Mouse (Mus musculus) MEL (cell line): ENCODE results near the gene Lin54.

Experiments used
- CHD1 ChIP-seq: IDR thresholded peaks from 2 replicates; pipeline ENCODE4 v1.6.1; 2012; ENCODE audit warnings: low read depth, mild to moderate bottlenecking, inconsistent platforms, low read length, improper control_type of control experiment
- CTCF ChIP-seq, 3 experiments: IDR thresholded peaks in 2 of 3; conservative IDR thresholded peaks in 1 of 3; 2 replicates each; pipeline ENCODE4 v1.5.1; 2011 to 2012; ENCODE audit warnings: low read length in 3 of 3, low read depth in 2 of 3, mild to moderate bottlenecking in 2 of 3, improper control_type of control experiment in 1 of 3, inconsistent platforms in 1 of 3, mixed read lengths in 1 of 3, moderate library complexity in 1 of 3; ENCODE audit not compliant: control insufficient read depth in 1 of 3, insufficient read depth in 1 of 3, poor library complexity in 1 of 3, severe bottlenecking in 1 of 3
- EP300 ChIP-seq, 2 experiments: IDR thresholded peaks; 2 replicates each; pipeline ENCODE4 v1.6.1; 2011; ENCODE audit warnings: improper control_type of control experiment in 2 of 2, low read length in 2 of 2, low read depth in 1 of 2, mild to moderate bottlenecking in 1 of 2
- GABPA ChIP-seq: IDR thresholded peaks from 2 replicates; pipeline ENCODE4 v1.6.1; 2012; ENCODE audit warnings: low read depth, mild to moderate bottlenecking, inconsistent platforms, low read length, improper control_type of control experiment, moderate library complexity
- GATA1 ChIP-seq: IDR thresholded peaks from 2 replicates; pipeline ENCODE4 v1.6.1; 2011; ENCODE audit warnings: low read depth, low read length, improper control_type of control experiment
- KAT2A ChIP-seq: conservative IDR thresholded peaks from 2 replicates; pipeline ENCODE4 v1.6.1; 2012; ENCODE audit warnings: low read depth, low read length, improper control_type of control experiment, inconsistent platforms
- MAFK ChIP-seq: IDR thresholded peaks from 2 replicates; pipeline ENCODE4 v1.6.1; 2011; ENCODE audit warnings: low read depth, mild to moderate bottlenecking, low read length, improper control_type of control experiment, borderline replicate concordance
- POLR2A ChIP-seq, 2 experiments: IDR thresholded peaks; 2 replicates each; pipeline ENCODE4 v1.6.1; 2011 to 2012; ENCODE audit warnings: low read length in 2 of 2, mild to moderate bottlenecking in 2 of 2, control low read depth in 1 of 2, improper control_type of control experiment in 1 of 2, low read depth in 1 of 2, moderate library complexity in 1 of 2; ENCODE audit not compliant: control insufficient read depth in 1 of 2, insufficient read depth in 1 of 2, poor library complexity in 1 of 2
- RAD21 ChIP-seq: IDR thresholded peaks from 2 replicates; pipeline ENCODE4 v1.6.1; 2011; ENCODE audit warnings: mild to moderate bottlenecking, low read depth, low read length, improper control_type of control experiment
- SMC3 ChIP-seq: IDR thresholded peaks from 2 replicates; pipeline ENCODE4 v1.6.1; 2011; ENCODE audit warnings: low read depth, low read length, improper control_type of control experiment
- TBP ChIP-seq: IDR thresholded peaks from 2 replicates; pipeline ENCODE4 v1.8.0; 2011; ENCODE audit warnings: low read depth, low read length, improper control_type of control experiment
- TCF12 ChIP-seq: IDR thresholded peaks from 2 replicates; pipeline ENCODE4 v1.6.1; 2014; ENCODE audit warnings: low read depth, mild to moderate bottlenecking, inconsistent platforms, low read length, improper control_type of control experiment, moderate library complexity
- UBTF ChIP-seq: IDR thresholded peaks from 2 replicates; pipeline ENCODE4 v1.6.1; 2012; ENCODE audit warnings: low read depth, mild to moderate bottlenecking, inconsistent platforms, low read length, improper control_type of control experiment, moderate library complexity, borderline replicate concordance; ENCODE audit not compliant: insufficient read depth
- ZMIZ1 ChIP-seq: IDR thresholded peaks from 2 replicates; pipeline ENCODE4 v1.6.1; 2012; ENCODE audit warnings: low read depth, mild to moderate bottlenecking, inconsistent platforms, low read length, improper control_type of control experiment, moderate library complexity

DNA sequence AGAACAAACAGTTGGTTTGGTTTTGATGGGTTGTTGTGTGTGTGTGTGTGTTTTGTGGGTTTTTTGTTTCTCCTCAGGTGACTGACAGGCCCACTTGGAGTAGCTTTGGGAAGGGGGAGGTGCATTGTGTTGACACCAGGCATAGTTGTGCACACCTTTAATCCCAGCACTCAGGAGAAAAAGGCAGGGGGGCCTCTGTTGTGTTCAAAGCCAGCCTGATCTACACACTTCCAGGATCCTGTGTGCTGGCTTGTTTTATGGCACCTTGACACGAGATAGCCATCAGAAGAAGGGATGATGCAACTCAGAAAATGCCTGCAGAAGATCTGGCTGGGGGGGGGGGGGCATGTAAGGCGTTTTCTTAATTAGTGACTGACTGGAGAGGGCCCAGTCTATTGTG, 69.5 kb downstream of the Lin54 start:
- TF ChIP-seq CTCF (IDR thresholded peaks at IDR 0.05 in 2 of 3, conservative IDR thresholded peaks at IDR 0.05 in 1 of 3; ENCODE audit: control insufficient read depth in 1 of 3, insufficient read depth in 1 of 3, low read depth in 2 of 3, low read length in 3 of 3, poor library complexity in 1 of 3, severe bottlenecking in 1 of 3) = no peak
- TF ChIP-seq ZMIZ1 = no peak
- no peak for TF ChIP-seq TBP
- TF ChIP-seq POLR2A (IDR thresholded peaks at IDR 0.05; ENCODE audit: control insufficient read depth in 1 of 2, insufficient read depth in 1 of 2, low read depth in 1 of 2, low read length in 2 of 2, poor library complexity in 1 of 2) = no peak
- no peak for TF ChIP-seq CHD1
- no peak for TF ChIP-seq RAD21
- TF ChIP-seq EP300 (IDR thresholded peaks at IDR 0.05; ENCODE audit: low read depth in 1 of 2, low read length in 2 of 2) = no peak
- no peak for TF ChIP-seq GATA1
- no peak for TF ChIP-seq KAT2A
- TF ChIP-seq TCF12 = no peak
- TF ChIP-seq MAFK = no peak
- no peak for TF ChIP-seq GABPA
- TF ChIP-seq UBTF = no peak
- TF ChIP-seq SMC3 = no peak
